Mouse (Mus musculus): ENCODE data around the gene Ttll1.

The Ttll1 gene

DNA sequence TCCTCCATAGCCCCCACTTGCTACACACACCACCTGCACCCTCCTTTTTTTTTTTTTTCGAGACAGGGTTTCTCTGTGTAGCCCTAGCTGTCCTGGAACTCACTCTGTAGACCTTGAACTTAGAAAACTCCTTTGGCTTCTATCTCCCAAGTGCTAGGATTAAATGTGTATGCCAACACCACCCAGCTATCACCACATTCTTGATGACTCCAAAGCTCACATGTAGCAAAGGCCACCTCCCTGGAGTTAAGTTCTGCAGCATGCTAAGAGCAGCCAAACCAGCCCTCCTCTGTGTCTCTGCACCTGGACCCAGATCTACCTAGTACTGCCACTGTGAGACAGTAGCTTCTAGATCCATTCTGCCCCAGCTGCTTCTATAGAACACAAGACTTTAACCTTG, 53.2 kb downstream of the Ttll1 start:
- no peak for DNase-seq (ENCODE audit: extremely low spot score, low spot score)

DNA sequence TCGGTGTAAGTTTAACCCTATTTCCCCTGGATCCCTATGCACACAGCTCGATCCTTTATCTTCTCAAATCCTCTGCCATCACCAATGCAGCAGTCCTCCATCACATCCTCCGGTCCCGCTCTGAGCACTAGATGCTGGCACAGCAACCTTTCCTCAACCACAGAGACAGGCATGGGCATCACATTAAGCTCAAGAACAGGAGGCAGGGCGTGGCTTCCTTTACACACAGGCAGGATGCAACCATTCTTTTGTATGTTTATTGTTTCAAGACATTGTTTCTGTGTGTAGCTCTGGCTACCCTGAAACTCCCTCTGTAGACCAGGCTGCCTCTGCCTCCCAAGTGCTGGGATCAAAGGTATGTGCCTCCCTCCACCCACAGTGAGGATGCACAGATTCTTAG, 55.1 kb downstream of the Ttll1 start:
- DNase-seq (ENCODE audit: extremely low spot score, low spot score) = no peak

DNA sequence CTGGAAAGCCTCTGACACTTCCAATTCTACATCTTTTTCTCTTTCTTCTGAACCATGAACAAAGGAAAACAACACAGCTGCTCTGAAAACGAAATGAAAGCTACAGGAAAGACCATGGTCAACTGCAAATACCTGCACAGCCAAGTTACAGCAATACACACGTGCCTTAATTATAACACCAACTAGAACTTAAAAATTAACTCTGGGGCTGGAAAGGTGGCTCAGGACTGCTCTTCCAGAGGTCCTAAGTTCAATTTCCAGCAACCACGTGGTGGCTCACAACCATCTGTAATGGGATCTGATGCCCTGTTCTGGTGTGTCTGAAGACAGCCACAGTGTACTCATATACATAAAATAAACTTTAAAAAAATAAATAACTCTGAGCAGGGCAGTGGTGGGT, 55.7 kb downstream of the Ttll1 start:
- no peak for DNase-seq (ENCODE audit: extremely low spot score, low spot score)

DNA sequence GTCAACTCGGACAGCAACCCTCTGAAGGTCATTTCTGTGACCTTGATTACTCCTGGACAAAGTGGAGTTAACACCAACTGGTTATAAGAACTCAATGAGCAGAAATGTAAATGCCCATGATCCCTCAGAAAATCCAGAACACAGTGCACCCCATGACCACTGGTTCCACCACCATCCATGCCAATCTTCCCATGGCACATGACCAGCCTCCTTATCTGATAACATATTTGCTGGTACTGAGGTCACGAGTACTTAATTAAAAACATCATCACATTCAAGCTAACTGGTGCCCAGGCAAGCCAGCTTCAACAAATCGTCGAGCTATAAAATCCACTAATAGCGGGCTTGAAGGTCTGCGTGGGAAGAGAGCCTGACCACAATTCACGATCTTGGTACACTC, 56.3 kb downstream of the Ttll1 start:
- DNase-seq (ENCODE audit: extremely low spot score, low spot score) = no peak

DNA sequence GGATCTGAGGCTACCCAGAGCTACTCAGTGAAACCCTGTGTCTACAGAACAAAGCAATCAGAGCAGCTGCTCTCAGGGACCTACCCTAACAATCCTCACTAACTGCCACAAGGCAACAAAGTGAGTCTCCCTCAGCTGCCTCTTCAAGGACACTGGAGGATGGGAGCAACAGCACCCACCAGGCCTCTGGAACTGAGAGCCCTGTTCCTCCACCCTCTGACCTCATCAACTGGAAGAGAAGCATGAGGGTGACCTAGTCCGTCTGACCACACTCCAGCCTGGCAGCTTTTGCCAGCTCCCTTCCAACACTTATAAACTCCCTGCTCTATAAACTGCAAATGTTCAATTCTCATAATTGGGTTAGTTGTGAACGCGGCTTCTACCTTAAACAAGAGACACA, 56.8 kb downstream of the Ttll1 start:
- DNase-seq (ENCODE audit: extremely low spot score, low spot score) = no peak

DNA sequence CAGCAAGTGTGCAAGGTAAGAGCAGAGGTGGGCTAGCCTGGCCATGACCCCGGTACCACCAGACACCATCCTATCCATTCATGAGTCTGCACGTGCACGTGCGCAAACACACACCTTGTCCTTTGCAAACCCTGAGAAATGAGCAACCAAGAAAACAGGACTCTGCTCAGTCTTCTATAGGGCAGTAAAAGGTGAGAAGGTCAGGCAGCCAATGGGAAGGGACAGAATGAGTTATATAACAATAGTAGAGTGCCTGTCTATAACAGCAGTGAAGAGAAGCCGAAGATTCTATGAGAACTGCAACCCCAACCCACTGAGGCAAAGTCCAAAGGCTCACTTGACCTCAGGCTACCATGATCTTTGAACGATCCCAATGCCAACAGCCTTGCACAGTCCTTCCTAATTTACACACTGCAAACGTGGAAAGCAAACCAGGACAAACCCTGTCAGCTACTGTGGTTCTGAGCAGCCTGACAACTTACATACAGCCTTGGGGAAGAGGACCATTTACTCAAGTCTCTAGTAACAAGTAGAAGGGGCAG, 58.4 kb downstream of the Ttll1 start:
- DNase-seq (ENCODE audit: extremely low spot score, low spot score) = no peak

DNA sequence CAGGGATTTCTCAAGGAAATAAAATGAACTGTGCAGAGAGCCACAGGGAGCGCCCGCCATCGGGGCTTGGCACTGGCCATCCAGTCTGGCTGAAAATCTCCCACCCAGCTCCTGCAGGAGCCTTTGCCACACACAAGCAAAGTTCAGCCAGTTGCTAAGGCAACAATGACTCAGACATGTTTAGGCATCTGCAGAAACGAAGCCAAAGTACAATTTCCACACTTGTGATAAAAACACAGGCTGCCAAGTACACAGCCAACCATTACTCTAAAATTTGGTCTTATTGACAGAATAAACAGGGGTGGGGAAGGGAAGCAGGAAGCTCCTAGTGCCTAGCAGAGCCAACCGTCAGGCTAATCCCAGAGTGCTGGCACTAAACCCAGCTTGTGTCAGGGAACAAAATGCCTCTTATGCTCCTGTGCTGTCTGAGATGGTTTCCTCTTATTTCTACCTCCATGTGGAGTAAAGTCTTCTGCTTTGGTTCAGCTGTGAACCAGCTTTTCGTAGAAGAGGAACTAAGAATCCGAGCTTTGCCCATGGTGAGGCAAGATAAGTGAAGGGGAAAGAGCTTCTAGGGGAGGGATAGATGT, 59.0 kb downstream of the Ttll1 start:
- DNase-seq (ENCODE audit: extremely low spot score, low spot score) = no peak

DNA sequence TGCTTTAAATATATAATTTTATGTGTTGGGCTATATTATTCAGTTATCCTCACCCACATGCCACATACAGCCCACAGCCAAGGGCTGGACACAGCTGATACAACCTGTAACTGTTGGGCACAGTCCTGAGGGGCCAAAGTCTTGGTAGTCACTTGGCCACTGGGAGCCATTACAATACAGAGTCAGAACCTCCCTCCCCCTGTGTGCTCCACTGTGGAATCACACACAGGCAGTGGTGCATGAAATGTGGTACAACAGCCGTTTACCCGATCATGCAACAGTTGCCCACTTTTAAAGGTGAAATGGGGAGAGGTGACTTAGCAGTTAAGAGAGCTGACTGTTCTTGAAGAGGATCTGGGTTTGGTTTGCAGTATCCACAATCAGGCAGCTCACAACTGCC, 60.7 kb downstream of the Ttll1 start:
- DNase-seq (ENCODE audit: extremely low spot score, low spot score) = no peak

DNA sequence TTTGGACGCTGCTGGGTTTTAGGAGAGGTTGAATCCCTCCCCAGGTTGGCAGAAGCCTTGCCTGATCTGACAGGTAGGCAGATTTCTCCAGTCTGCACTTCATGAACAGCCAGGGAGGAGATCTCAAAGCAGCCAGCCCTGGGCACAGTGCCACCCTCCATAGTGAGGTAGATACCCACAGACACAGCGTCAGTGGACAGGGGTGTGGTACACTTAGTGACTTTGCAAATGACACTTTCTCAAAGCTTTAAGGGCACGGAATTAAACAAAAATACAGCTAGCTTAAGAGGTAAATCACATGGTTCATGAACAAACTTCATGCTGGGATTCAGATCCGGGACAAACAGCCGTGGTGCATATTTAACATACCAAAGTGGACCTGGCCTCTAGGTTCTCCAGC, 62.0 kb downstream of the Ttll1 start:
- DNase-seq (ENCODE audit: extremely low spot score, low spot score) = no peak

DNA sequence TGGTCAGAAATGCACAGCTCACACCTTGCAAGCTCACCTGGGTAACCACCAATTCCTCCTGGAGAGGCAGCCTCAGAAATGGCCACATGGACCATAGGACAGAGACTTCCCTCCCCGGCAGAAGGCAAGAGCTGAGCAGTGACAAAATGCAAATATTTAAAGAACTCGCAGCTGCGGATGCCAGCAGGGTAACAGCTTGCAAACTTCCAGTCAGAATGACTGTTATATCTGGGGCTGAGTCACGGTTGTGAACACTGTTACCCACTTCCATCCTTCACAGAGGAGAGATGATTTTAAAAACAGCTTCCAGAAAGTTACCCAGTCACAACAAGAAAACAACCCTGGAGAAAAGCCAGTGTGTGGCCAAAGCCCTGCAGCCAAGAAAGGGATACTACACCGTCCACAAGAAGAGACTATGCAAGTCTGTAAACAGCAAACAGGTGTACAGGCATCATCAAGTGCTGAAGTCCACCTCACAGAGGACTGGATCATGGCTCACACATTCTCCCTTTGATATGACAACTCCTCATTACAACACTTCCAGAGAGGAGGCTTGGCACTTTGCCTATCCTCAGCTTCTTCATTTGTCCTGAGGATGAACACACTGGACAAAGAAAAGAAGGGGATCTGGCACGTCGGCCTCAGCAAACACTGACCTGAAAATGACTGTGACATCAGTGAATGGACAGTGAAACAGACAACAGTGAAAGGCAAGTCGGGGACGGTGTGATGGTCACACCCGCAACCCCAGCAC, 62.7 kb downstream of the Ttll1 start:
- DNase-seq (ENCODE audit: extremely low spot score, low spot score) = no peak

DNA sequence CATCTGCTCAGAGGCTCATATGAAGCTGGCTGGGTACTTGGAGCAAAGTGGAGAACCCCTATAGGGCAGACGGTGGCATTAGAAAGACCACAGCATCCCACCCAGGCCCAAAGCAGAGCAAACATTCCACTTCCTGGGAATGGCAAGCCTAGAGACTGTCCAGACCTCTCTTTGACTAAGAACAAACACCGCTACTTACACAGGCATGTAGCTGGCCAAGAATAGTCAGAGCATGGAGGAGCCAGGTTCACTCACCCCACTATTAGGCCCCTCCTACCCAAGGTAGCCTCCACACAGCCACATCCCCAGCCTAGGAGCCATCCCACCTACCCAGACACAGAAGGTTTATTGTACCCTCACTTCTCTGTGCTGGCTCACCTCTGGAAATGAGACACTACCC, 64.8 kb downstream of the Ttll1 start:
- DNase-seq (ENCODE audit: extremely low spot score, low spot score) = no peak

DNA sequence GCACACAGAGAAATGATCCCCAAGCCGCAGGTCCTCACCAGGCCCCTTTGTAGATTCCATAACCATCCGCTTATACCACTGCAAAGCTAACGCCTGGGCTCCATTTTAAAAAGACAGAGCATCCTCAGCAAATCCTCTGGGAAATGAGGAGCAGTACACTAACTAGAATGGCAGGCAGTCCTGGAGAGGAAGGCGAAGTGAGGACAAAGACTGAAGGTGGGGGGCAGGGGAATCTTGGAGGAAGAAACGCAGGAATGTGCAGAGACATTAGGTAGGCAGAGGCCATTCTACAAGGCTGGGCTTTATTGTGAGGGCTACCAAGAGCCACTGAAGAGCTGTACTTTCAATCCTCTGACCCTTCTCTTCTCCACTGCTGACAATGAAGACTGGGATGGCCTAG, 65.3 kb downstream of the Ttll1 start:
- DNase-seq (ENCODE audit: extremely low spot score, low spot score) = no peak

DNA sequence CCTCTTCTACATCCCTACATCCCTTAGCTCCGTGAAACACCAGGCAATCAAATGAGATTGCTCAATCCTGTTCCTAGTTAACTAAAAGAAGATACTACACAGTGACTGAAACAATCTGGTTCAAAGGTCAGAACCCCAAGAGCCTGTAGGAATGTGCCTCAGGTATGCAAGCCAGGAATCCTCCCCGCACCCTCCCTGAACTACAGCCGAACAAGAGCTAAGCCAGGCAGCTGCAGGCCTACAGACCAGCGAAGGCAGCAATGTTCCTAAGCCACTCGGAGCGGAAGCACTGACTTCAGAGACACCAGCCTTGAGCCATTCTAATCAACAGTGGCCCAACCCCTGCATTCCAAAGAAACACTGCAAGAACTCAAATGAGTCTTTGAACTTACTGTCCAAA, 66.3 kb downstream of the Ttll1 start:
- no peak for DNase-seq (ENCODE audit: extremely low spot score, low spot score)

DNA sequence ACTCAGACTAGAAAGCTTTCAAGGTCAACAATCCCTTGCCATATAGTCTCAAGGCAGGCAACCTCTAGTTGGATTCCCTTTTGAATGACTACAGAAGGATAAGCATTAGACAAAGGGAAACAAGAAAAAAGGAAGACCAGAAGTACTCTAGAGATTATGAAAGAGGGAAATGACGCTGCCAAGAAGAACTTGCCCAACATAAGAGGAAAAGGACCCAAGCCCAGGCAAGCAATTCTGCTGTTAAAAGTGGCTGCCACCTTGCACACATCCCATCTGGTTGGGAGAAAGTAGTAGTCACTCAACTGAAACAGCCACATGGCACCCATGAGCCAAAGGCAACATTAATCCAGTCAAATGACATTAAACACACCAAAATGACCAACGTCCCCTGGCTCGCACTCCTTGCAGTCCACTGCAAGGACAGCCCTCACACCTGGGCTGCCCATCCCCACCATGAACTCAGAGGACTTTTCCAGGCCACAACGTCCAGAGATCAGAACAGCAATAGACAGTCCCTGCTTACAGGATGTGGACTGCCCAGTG, 68.1 kb downstream of the Ttll1 start:
- DNase-seq (ENCODE audit: extremely low spot score, low spot score) = no peak

DNA sequence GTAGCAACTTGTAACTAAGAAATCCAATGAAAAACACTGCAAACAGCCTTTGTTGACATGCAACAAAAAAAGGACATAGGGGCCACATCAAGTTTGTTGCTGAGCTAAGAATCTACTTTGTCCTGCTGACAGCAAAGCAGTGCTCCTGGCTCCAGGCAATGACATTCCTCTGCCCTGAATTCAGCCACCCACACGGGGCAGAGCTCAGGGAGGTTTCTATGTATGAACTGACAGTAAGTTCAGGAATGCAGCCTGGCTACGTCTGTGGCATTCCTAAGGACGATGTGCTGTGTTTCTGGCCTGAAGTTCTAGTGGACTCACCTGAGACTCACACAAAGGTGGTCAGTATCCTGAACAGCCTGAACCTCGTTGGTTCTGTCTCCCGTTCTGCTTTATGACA, 70.0 kb downstream of the Ttll1 start:
- no peak for DNase-seq (ENCODE audit: extremely low spot score, low spot score)

DNA sequence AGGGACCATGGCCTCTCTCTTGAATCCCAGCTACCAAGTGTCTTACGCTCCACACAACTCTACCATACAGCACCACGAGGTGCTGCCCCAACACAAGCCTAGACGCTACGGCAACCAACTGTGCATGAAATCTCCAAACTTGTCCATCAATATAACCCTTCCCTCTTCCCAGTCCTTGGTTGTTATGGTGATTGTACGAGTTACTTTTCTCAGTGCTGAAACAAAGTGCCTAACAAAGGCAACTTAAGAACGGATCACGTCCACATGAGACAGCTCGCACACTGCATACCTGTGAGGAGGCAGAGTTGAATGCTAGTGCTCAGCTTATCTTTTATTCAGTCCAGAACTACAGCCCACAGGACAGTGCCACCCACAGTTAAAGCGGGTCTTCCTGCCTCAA, 74.2 kb downstream of the Ttll1 start:
- DNase-seq (ENCODE audit: extremely low spot score, low spot score) = no peak

DNA sequence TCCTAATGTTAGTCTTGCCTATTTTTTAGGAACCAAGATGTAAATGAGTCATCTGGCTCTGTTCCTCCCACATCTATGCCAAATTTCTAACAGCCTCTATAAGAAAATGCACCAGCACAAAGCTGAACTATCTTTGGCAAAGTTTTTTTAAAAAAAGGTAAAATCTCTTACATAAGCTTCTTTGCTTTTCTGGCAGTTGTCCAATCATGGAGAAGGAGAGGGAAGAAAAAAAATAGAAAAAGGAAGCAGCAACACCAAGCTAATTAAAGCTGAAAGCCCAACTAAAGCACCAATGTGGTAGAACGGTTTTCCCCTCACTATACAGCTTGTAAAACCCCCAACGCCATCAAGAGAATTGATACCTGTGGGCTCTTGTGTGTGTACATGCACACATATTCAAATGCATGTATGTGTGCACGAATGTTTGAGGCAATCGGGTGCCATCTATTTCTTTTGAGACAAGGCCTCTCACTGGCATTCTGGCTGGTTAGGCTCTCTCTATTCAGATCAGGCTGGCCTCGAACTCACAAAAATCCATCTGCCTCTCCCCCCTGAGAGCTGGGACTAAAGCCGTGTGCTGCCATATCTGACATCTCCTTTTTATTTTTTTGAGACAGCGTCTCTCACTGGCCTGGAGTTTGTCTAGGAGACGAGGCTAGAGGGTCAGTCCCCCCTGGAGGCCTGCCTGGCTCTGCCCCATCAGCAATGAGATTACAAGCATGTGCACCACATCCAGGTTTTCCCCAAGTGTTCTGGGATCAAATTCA, 75.2 kb downstream of the Ttll1 start:
- no peak for DNase-seq (ENCODE audit: extremely low spot score, low spot score)

DNA sequence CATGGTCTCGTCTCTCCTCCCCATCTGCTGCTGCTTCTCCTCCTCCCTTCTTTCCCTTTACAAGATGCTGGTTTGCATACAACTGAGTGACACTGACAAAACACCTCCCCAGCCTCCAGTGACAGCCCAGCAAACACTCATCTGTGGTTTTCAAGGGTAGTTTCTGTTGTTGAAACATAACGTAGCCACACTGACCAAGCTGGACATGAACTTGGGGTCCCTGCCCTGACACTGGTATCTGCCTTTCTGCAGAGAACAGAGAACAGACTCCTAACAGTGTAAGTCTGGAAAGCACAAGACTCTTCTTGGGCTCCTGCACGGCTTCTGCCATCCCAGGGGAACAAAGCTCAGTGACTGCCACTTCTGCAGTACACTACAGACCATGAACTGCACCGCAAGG, 76.0 kb downstream of the Ttll1 start:
- DNase-seq (ENCODE audit: extremely low spot score, low spot score) = no peak
